Mouse (Mus musculus) heart, embryonic 16.5 days (tissue): ENCODE measurements around the gene Tmem59l. TPM values are rescaled to one million over a fixed set of nuclear protein-coding genes. Genes with fewer than 3 reads are reported as not detected.

Experiments
- ATAC-seq: fragments of 200-750 bp; cut with Nextera tagmentation; replicated peaks from 2 replicates; pipeline ENCODE4 v1.8.0; 2017; ENCODE audit warnings: moderate number of reproducible peaks; ENCODE audit not compliant: insufficient read depth, low FRiP score; ENCODE audit errors: extremely low read depth
- H3K27ac ChIP-seq: fragments of 300-500 bp; sonication (generic); 2 replicates; pipeline ENCODE4 v1.5.1; 2014; ENCODE audit warnings: mild to moderate bottlenecking, low read length, control low read depth, moderate library complexity
- H3K27me3 ChIP-seq: fragments of 300-500 bp; sonication (generic); 2 replicates; pipeline ENCODE4 v1.6.1; 2014; ENCODE audit warnings: low read length, mixed read lengths; ENCODE audit not compliant: control insufficient read depth, insufficient read depth
- H3K36me3 ChIP-seq: fragments of 300-500 bp; sonication (generic); 2 replicates; pipeline ENCODE4 v1.6.1; 2014; ENCODE audit not compliant: control insufficient read depth, insufficient read depth
- H3K4me1 ChIP-seq: fragments of 300-500 bp; sonication (generic); 2 replicates; pipeline ENCODE4 v1.6.1; 2014; ENCODE audit warnings: low read length, mixed read lengths; ENCODE audit not compliant: control insufficient read depth, insufficient read depth
- H3K4me2 ChIP-seq: fragments of 300-500 bp; sonication (generic); 2 replicates; pipeline ENCODE4 v1.6.1; 2014; ENCODE audit warnings: low read depth, mild to moderate bottlenecking, control low read depth, low read length
- H3K4me3 ChIP-seq: fragments of 300-500 bp; sonication (generic); 2 replicates; pipeline ENCODE4 v1.5.1; 2014; ENCODE audit warnings: mild to moderate bottlenecking, control low read depth, low read length
- H3K9ac ChIP-seq: fragments of 300-500 bp; sonication (generic); 2 replicates; pipeline ENCODE4 v1.6.1; 2014; ENCODE audit warnings: low read length, control low read depth
- H3K9me3 ChIP-seq: fragments of 300-500 bp; sonication (generic); replicated peaks from 2 replicates; pipeline ENCODE4 v1.6.1; 2016; ENCODE audit warnings: low read length; ENCODE audit not compliant: control insufficient read depth
- WGBS: fragments of 180-500 bp; shearing (Covaris S2); extraction: QIAGEN DNeasy Blood & Tissue Kit; methylation state at CpG from one replicate; pipeline ENCODE4 v1.1.7; 2014; 5-methylcytosine and 5-hydroxymethylcytosine counted together
- polyA plus RNA-seq: library from polyadenylated mRNA; unstranded; fragments of >200 nt; fragmentation: Nextera tagmentation; extraction: Ambion mirVana; gene quantifications from 2 replicates; pipeline ENCODE4 v1.2.1, GENCODE M21; 2015

Tmem59l gene
- polyA plus RNA-seq, 1 experiment from 2014 or later = 0.13 TPM

DNA sequence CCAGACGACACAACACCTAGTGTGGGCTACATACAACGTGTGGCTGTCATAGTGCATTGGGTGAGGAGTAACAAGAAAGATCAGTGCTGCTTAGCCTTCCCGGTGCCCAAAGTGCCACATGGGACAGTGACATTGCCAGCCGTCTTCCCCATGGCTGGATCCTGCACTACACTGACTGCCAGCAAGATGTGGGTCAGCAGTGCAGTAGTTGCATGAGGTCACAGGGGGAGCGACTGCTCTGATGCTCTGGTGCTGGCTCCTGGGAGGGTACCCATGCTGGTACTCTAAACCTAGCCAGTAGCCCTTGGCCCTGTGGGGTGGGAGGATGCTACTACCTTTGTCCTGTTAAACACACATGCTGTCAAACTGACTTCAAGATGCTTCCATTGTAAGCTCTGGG lies 27.0 kb downstream of the Tmem59l start:
- H3K4me3 ChIP-seq = no peak overlapping the region
- H3K9ac ChIP-seq = no peak overlapping the region
- peaks cover 16% of the 10 kb centered on the region for H3K4me1 ChIP-seq
- no peaks in the 10 kb centered on the region for H3K27me3 ChIP-seq
- no peaks in the 10 kb centered on the region for H3K9me3 ChIP-seq
- no peak overlapping the region for H3K4me2 ChIP-seq
- WGBS = 81% methylated on average over 5 of the region's 5 CpGs
- ATAC-seq = no peak
- H3K27ac ChIP-seq = no peak overlapping the region
- H3K36me3 ChIP-seq = no peaks in the 10 kb centered on the region

DNA sequence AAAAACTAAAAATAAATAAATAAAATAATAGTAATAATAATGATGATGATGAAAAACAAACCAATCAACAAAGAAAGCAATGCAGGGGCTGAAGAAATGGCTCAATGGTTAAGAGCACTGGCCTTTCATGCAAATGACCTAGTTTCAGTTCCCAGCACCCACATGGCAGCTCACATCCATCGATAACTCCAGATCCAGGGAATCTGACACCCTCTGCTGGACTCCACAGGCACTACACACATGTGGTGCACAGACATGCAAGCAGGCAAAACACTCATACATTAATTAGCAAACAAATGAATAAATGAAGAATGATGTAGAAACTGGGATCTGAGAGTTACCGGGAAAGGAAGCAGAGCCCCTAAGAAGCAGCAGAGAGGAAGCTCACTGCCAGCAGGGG lies 27.5 kb downstream of the Tmem59l start:
- ATAC-seq = no peak
- Histone ChIP-seq H3K27ac (no peak overlapping the region), H3K36me3 (no peaks in the 10 kb centered on the region), H3K4me2 (no peak overlapping the region), H3K9me3 (no peaks in the 10 kb centered on the region), H3K27me3 (no peaks in the 10 kb centered on the region), H3K4me1 (peaks cover 16% of the 10 kb centered on the region), H3K9ac (no peak overlapping the region), H3K4me3 (no peak overlapping the region)
- WGBS = 98% methylated on average over 2 of the region's 2 CpGs

DNA sequence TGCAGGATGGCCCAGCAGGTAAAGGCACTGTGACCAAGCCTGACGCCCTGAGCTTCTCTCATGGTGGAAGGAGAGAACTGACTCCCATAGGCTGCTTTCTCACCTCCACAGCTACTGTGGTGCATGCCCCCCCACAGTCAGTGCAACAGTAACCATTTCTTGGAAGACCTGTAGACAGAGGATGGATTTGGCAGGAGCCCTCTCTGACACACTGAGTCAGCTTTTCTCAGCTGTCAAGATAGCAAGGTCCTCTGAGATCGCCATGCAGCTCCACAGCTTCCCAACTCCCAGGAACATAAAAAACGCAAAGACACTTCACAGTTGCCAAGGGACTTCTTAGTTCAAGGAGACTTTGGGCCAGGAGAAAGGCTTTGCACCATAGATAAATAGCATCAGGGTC lies 28.7 kb downstream of the Tmem59l start:
- Histone ChIP-seq H3K27me3 (no peaks in the 10 kb centered on the region), H3K4me3 (no peak overlapping the region), H3K4me2 (no peak overlapping the region), H3K27ac (no peak overlapping the region), H3K9me3 (no peaks in the 10 kb centered on the region), H3K36me3 (no peaks in the 10 kb centered on the region), H3K9ac (no peak overlapping the region), H3K4me1 (peaks cover 27% of the 10 kb centered on the region)
- WGBS = 64% methylated on average over 3 of the region's 3 CpGs
- no peak for ATAC-seq

DNA sequence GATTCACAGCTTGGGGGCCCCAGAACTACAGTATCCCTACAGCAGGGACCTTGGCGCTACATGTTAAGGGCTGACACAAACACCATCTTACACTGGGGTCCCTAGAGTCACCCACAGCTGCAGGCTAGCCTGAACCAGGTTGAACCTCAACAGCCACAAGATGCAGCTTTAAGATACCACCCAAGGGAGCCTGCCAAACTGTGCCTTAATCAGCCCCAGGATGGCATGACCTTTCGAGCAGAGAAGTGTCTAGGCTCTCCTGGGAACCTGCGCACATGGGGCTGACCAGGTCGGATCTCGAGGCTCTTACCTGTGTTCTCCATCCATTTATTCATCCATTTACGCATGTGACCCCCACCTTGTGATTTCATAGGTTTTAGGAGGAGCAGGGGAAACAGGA lies 29.3 kb downstream of the Tmem59l start:
- Histone ChIP-seq H3K4me1 (peaks cover 32% of the 10 kb centered on the region), H3K9ac (no peak overlapping the region), H3K36me3 (no peaks in the 10 kb centered on the region), H3K4me3 (no peak overlapping the region), H3K9me3 (no peaks in the 10 kb centered on the region), H3K4me2 (no peak overlapping the region), H3K27ac (no peak overlapping the region), H3K27me3 (no peaks in the 10 kb centered on the region)
- 81% methylated on average over 6 of the region's 6 CpGs for WGBS
- no peak for ATAC-seq

DNA sequence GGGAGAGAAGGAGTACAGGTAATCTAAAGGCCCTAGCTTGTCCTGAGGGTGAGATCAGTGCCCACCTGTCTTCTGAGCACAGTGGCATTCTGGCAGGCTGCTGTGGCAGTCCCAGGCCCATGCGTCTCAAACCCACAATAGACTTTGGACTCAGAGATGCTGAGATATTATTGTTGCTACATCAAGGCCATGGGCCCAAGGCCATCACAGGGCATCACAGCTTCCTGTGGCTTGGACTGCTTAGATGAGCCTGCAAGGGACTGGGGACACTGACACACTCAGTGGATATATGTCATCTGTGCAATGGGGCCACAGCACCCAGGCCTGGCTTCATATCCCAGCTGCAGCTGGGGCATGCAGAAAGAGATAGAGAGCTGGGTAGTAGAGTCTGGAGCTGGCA lies 30.2 kb downstream of the Tmem59l start:
- H3K4me2 ChIP-seq = no peak overlapping the region
- 0 out of 2 replicates have a peak, but pooled peaks cover 3% of the 10 kb centered on the region for H3K36me3 ChIP-seq
- H3K4me3 ChIP-seq = no peak overlapping the region
- H3K27ac ChIP-seq = no peak overlapping the region
- peaks cover 34% of the 10 kb centered on the region for H3K4me1 ChIP-seq
- WGBS = 87% methylated on average over 1 of the region's 1 CpGs
- ATAC-seq = no peak
- H3K9ac ChIP-seq = no peak overlapping the region
- H3K9me3 ChIP-seq = no peaks in the 10 kb centered on the region
- H3K27me3 ChIP-seq = no peaks in the 10 kb centered on the region

DNA sequence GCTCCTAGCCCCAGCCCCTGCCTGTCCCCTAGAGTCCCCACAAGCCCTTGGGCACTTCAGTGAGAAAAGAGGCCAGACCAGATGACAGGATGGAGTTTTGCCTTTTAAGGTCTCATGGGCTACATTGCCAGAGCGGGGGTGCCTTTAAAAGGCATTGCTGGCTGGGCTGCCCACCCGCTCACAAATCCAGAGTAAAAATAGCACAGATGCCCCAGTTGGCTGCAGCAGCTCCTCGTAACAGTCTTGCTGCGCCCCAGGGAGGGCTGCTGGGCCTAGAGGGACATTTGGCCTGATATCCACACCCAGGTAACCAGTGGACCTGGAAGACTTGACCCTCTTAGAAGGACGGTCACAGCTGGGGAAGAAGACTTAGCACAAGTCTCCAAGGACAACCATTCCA lies 33.3 kb downstream of the Tmem59l start:
- no peak overlapping the region for H3K4me2 ChIP-seq
- WGBS = 42% methylated on average over 5 of the region's 5 CpGs
- peaks cover 18% of the 10 kb centered on the region for H3K4me1 ChIP-seq
- H3K27me3 ChIP-seq = no peaks in the 10 kb centered on the region
- H3K9me3 ChIP-seq = no peaks in the 10 kb centered on the region
- H3K4me3 ChIP-seq = no peak overlapping the region
- peak overlapping the region; percentile 80 for H3K27ac ChIP-seq
- 0 out of 2 replicates have a peak, but pooled peaks cover 3% of the 10 kb centered on the region for H3K36me3 ChIP-seq
- peak overlapping the region; percentile 56 for H3K9ac ChIP-seq
- 0 out of 2 replicates have a peak, but pooled peaks have one; percentile 5 for ATAC-seq

DNA sequence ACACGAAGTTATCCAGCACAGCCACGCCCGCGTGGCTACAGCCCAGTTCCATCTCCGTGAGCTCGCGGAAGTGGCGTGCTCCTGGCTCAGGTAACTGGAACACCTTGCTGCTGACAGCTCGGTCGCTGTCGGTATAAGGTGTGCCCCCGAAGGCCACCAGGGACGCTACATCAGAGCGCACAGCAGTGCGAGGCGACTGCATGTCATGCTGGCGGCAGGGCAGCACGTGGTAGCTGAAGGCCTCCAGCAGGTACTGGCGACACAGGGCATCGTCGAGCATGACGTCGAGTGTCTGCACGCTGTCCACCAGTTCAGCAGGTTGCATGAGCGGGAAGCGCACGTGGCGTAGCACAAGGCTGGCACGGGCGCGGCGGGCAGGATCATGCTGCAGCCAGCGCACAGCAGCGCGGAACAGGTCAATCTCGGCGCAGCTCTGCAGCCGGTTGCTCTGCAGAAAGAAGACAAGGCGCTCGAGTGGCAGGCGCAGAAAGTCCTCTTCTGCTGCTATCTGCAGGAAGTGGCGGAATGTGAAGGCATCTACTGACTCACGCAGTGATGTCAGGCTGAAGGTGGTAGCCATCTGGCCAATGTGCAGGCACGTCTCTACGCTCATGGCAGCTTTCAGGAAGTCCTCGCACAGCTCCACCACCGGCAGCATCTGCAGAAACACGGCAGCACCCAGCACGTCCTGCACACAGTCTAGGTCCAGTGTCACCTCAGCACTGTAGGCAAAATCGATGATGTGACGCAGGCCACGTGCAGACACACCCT lies 34.8 kb downstream of the Tmem59l start:
- no peaks in the 10 kb centered on the region for H3K27me3 ChIP-seq
- H3K9ac ChIP-seq = no peak overlapping the region
- ATAC-seq = 0 out of 2 replicates have a peak, but pooled peaks have one; percentile 7
- H3K27ac ChIP-seq = no peak overlapping the region
- H3K4me3 ChIP-seq = no peak overlapping the region
- H3K36me3 ChIP-seq = 0 out of 2 replicates have a peak, but pooled peaks cover 3% of the 10 kb centered on the region
- 45% methylated on average over 52 of the region's 52 CpGs for WGBS
- H3K4me2 ChIP-seq = peak overlapping the region; percentile 0; the same call in 1 of the 2 replicates
- H3K9me3 ChIP-seq = no peaks in the 10 kb centered on the region
- H3K4me1 ChIP-seq = peaks cover 28% of the 10 kb centered on the region

DNA sequence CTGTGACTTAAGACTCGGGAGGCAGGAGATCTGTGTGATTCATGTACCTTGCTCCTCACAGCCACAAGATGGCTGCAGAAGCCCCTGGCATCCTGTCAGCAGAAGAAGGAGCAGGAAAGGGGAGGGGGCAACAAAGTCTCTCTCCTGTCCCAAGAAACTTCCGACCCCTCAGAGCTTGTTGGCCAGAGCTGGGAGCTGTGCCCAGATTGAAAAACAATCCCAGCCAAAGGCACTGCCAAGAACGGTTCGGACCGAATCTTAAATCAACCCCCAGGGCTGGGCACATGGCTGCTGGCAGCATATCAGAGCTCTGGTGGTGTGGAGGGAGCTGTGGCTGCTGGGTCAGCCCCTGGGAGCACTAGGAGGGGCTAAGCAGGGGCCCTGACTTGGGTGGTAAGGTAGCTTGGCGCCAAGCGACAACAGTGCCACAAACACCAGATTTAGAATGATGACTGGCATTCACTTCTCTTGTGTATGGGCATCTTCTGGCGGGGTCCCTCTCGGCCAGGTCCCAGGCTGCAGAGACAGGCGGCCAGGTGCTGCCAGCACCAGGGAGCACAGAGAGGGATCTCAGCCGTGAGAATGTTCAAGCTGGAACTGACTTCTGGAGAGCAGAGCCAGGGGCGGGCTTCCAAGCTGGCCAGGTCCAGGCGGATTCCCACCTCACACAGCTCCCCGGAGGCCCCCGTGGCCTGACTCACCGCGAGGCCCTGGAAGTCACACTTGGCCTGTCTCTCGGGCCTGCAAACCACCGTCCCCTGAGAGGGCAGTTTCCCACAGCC lies 39.3 kb downstream of the Tmem59l start:
- Histone ChIP-seq H3K4me1 (peaks cover 12% of the 10 kb centered on the region), H3K27me3 (no peaks in the 10 kb centered on the region), H3K9ac (peak overlapping the region; percentile 16; the same call in 1 of the 2 replicates), H3K27ac (peak overlapping the region; percentile 4; the same call in 1 of the 2 replicates), H3K4me3 (no peak overlapping the region), H3K36me3 (0 out of 2 replicates have a peak, but pooled peaks cover 3% of the 10 kb centered on the region), H3K9me3 (no peaks in the 10 kb centered on the region), H3K4me2 (no peak overlapping the region)
- 0 out of 2 replicates have a peak, but pooled peaks have one; percentile 26 for ATAC-seq
- WGBS = 48% methylated on average over 19 of the region's 19 CpGs

DNA sequence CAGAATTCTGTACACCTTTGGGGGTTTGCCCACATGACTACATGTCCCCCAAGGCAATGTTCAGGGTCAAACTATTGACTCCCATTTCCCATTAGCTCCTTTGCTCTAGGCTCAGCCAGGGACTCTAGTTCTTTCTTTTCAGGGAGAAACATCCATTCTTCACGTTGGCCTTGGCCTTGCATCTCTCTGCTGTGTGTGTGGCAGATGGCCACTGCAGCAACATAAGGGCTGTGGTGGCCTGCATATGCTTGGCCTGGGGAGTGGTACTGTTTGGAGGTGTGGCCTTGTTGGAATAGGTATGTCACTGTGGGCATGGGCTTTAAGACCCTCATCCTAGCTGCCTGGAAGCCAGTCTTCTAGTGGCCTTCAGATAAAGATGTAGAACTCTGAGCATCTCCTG lies 41.2 kb downstream of the Tmem59l start:
- no peak overlapping the region for H3K4me3 ChIP-seq
- H3K27me3 ChIP-seq = no peaks in the 10 kb centered on the region
- H3K9me3 ChIP-seq = no peaks in the 10 kb centered on the region
- WGBS = 80% methylated on average over 1 of the region's 1 CpGs
- H3K9ac ChIP-seq = no peak overlapping the region
- no peaks in the 10 kb centered on the region for H3K36me3 ChIP-seq
- peaks cover 9% of the 10 kb centered on the region for H3K4me1 ChIP-seq
- H3K27ac ChIP-seq = no peak overlapping the region
- no peak overlapping the region for H3K4me2 ChIP-seq
- no peak for ATAC-seq
